Mouse (Mus musculus): ENCODE results near the gene Pde4b. TPM values are rescaled to one million over a fixed set of nuclear protein-coding genes. Genes with fewer than 3 reads are reported as not detected.

Pde4b gene
- polyA plus RNA-seq, 1 experiment, result 19.0 TPM

GRCm38 (mm10) chr4:102560676-102561280, 473.4 kb downstream of the Pde4b start:
- no peak overlapping the region for H3K4me3 ChIP-seq (ENCODE audit: insufficient read depth, low read length)
- TF ChIP-seq CTCF (IDR thresholded peaks at IDR 0.05; ENCODE audit: borderline replicate concordance, insufficient read depth, low read length), result no peak
- TF ChIP-seq POLR2A (IDR thresholded peaks at IDR 0.05; ENCODE audit: low read depth, low read length), result no peak
- H3K4me1 ChIP-seq (ENCODE audit: control insufficient read depth, insufficient read depth, low read length), result peaks cover 8% of the 10 kb centered on the region; the same call in 1 of the 2 replicates

GRCm38 (mm10) chr4:102563273-102563855, 476.0 kb downstream of the Pde4b start:
- TF ChIP-seq POLR2A (IDR thresholded peaks at IDR 0.05; ENCODE audit: low read depth, low read length) (no peak), CTCF (IDR thresholded peaks at IDR 0.05; ENCODE audit: borderline replicate concordance, insufficient read depth, low read length) (no peak)
- H3K27ac ChIP-seq (ENCODE audit: insufficient read depth, low read length), result no peak overlapping the region
- no peak overlapping the region for H3K4me3 ChIP-seq (ENCODE audit: insufficient read depth, low read length)
- peaks cover 6% of the 10 kb centered on the region for H3K4me1 ChIP-seq (ENCODE audit: control insufficient read depth, insufficient read depth, low read length)

More at GRCm38 (mm10) chr4:102560676-102561280, 473.4 kb downstream of the Pde4b start:
- H3K27ac ChIP-seq (ENCODE audit: insufficient read depth, low read length), result no peak overlapping the region

- TF ChIP-seq POLR2A (IDR thresholded peaks at IDR 0.05; ENCODE audit: low read depth, low read length) (no peak), CTCF (IDR thresholded peaks at IDR 0.05; ENCODE audit: borderline replicate concordance, insufficient read depth, low read length) (no peak)
- no peak overlapping the region for H3K27ac ChIP-seq (ENCODE audit: insufficient read depth, low read length)
- H3K4me3 ChIP-seq (ENCODE audit: insufficient read depth, low read length), result no peak overlapping the region
Observed at GRCm38 (mm10) chr4:102564286-102564685, 476.9 kb downstream of the Pde4b start.

DNA sequence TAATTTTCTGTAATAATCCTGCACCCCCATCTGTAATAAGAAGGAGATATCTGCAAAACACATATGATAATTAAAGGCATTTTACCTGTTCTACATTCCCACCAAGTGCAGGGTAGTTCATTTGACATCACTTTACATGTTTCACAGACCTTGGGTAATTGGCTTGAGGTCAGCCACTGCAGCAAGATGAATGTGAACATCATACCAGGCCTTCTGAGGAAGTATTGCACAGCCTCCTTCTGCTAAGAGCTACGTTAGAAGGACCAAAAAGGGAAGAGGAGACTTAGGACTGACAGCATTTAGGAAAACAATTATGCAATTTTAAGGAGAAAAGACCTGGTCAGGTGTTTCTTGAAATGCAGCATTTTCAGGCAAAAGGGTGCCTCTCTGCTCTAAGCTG, 479.1 kb downstream of the Pde4b start:
- no peak overlapping the region for H3K4me3 ChIP-seq (ENCODE audit: insufficient read depth, low read length)
- TF ChIP-seq POLR2A (IDR thresholded peaks at IDR 0.05; ENCODE audit: low read depth, low read length), result no peak
- no peak for TF ChIP-seq CTCF (IDR thresholded peaks at IDR 0.05; ENCODE audit: borderline replicate concordance, insufficient read depth, low read length)
- H3K4me1 ChIP-seq (ENCODE audit: control insufficient read depth, insufficient read depth, low read length), result peaks cover 8% of the 10 kb centered on the region
- H3K27ac ChIP-seq (ENCODE audit: insufficient read depth, low read length), result no peak overlapping the region

More at GRCm38 (mm10) chr4:102564286-102564685, 476.9 kb downstream of the Pde4b start:
- H3K4me1 ChIP-seq (ENCODE audit: control insufficient read depth, insufficient read depth, low read length), result peaks cover 6% of the 10 kb centered on the region

DNA sequence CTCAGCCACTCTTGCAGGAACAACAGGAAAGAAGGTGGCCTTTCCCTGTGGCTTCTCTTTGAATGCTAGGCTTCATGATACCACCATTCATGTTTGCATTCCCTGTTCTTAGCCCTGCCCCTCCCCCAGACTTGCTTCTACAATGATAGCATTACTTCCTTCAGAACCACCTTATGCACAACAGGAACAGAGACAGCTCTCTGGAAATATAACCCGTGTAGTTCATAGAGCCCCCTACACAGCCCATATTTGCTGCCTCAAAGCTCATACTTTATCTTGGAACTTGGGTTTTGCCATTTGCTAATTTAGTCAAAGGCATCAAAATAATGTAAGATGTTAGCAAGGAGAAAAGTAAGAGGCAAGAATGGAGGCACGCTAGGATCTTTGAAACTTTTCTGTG, 479.8 kb downstream of the Pde4b start:
- TF ChIP-seq POLR2A (IDR thresholded peaks at IDR 0.05; ENCODE audit: low read depth, low read length) (no peak), CTCF (IDR thresholded peaks at IDR 0.05; ENCODE audit: borderline replicate concordance, insufficient read depth, low read length) (no peak)
- H3K4me3 ChIP-seq (ENCODE audit: insufficient read depth, low read length), result no peak overlapping the region
- no peak overlapping the region for H3K27ac ChIP-seq (ENCODE audit: insufficient read depth, low read length)
- H3K4me1 ChIP-seq (ENCODE audit: control insufficient read depth, insufficient read depth, low read length), result peaks cover 8% of the 10 kb centered on the region

GRCm38 (mm10) chr4:102567676-102568254, 480.4 kb downstream of the Pde4b start:
- H3K4me3 ChIP-seq (ENCODE audit: insufficient read depth, low read length), result no peak overlapping the region
- H3K27ac ChIP-seq (ENCODE audit: insufficient read depth, low read length), result no peak overlapping the region; the same call in 1 of the 2 replicates
- H3K4me1 ChIP-seq (ENCODE audit: control insufficient read depth, insufficient read depth, low read length), result peaks cover 8% of the 10 kb centered on the region
- no peak for TF ChIP-seq POLR2A (IDR thresholded peaks at IDR 0.05; ENCODE audit: low read depth, low read length)
- no peak for TF ChIP-seq CTCF (IDR thresholded peaks at IDR 0.05; ENCODE audit: borderline replicate concordance, insufficient read depth, low read length)

GRCm38 (mm10) chr4:102568591-102568990, 481.2 kb downstream of the Pde4b start:
- H3K4me1 ChIP-seq (ENCODE audit: control insufficient read depth, insufficient read depth, low read length), result peaks cover 8% of the 10 kb centered on the region
- H3K4me3 ChIP-seq (ENCODE audit: insufficient read depth, low read length), result no peak overlapping the region
- H3K27ac ChIP-seq (ENCODE audit: insufficient read depth, low read length), result peak overlapping the region; percentile 82
- TF ChIP-seq POLR2A (IDR thresholded peaks at IDR 0.05; ENCODE audit: low read depth, low read length) (no peak), CTCF (IDR thresholded peaks at IDR 0.05; ENCODE audit: borderline replicate concordance, insufficient read depth, low read length) (no peak)

DNA sequence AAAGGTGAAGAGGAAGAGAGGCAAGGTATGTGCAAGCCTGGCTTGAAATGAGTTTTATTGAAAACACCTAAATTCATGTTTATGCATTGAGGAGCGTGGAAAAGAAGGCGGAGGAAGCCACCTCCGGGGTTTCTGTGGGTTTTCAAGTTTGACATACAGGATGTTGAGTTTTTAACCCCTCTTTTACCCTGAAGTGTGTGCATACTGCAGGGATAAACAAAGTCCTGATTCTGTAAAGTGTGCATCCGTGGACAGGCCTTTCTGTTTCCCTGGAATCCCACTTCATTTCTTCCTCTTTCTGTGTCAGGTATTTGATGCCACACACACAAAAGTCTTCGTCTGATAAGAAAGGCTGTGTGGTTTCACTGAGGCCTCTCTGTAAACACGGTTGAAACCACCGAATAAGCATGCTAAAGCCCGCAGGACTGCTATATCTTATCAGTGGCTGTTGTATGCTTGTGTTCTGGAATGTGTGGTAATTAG, 481.8 kb downstream of the Pde4b start:
- Histone ChIP-seq H3K4me3 (ENCODE audit: insufficient read depth, low read length) (no peak overlapping the region), H3K4me1 (ENCODE audit: control insufficient read depth, insufficient read depth, low read length) (peaks cover 8% of the 10 kb centered on the region), H3K27ac (ENCODE audit: insufficient read depth, low read length) (peak overlapping the region; percentile 82)
- no peak for TF ChIP-seq CTCF (IDR thresholded peaks at IDR 0.05; ENCODE audit: borderline replicate concordance, insufficient read depth, low read length)
- TF ChIP-seq POLR2A (IDR thresholded peaks at IDR 0.05; ENCODE audit: low read depth, low read length), result no peak

DNA sequence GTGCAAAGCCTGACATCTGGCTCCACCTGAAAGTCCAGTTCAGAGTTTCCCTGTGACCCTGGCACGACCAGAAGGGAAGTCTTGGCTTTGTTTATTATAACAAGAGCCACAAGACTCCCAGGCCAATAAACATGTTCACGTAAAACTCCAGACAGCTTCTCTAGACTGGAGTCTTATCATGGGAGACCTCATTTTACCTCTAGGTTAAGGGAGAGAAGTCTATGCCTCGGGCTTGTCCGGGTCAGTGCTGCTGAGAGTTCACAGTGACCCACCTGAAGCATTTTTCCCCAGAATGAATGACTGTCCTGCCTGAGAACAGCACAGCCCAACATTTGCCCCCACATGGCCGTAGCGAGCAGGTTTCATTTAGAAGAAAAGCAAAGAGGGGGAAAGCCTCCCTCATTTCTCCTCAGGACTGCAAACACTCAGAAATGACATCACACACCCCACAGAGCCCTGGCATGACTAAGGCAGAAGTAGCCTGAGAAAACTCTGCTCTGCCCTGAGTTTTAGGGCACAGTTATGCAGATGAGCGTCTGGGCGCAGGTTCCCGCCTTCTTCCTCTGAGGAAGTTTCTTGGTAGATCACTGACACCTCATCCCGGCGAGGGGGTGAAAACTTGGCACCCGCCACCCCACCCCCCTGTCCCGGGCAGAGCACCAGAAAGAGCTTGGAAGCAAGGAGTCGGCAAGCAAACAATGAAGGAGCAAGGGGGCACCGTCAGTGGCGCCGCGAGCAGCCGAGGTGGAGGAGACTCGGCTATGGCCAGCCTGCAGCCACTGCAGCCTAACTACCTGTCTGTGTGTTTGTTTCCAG, 482.8 kb downstream of the Pde4b start:
- H3K27ac ChIP-seq (ENCODE audit: insufficient read depth, low read length), result peak overlapping the region; percentile 83
- H3K4me3 ChIP-seq (ENCODE audit: insufficient read depth, low read length), result peak overlapping the region; percentile 72
- TF ChIP-seq POLR2A (IDR thresholded peaks at IDR 0.05; ENCODE audit: low read depth, low read length), result peak; percentile 35
- no peak for TF ChIP-seq CTCF (IDR thresholded peaks at IDR 0.05; ENCODE audit: borderline replicate concordance, insufficient read depth, low read length)
- H3K4me1 ChIP-seq (ENCODE audit: control insufficient read depth, insufficient read depth, low read length), result peaks cover 8% of the 10 kb centered on the region
